Mouse (Mus musculus): ENCODE measurements around the gene Rbfox1. TPM values are rescaled to one million over a fixed set of nuclear protein-coding genes. Genes with fewer than 3 reads are reported as not detected.

The Rbfox1 gene
- total RNA-seq, 2 experiments from 2014 or later = not detected

GRCm38 (mm10) chr16:5974172-5974571 is 89.0 kb downstream of the Rbfox1 start:
- no peak for ATAC-seq (replicated peaks; ENCODE audit: poor library complexity, severe bottlenecking)

- no peak for ATAC-seq (replicated peaks; ENCODE audit: poor library complexity, severe bottlenecking)
Measured at GRCm38 (mm10) chr16:5992045-5993011, 107.2 kb downstream of the Rbfox1 start.

- ATAC-seq (replicated peaks; ENCODE audit: poor library complexity, severe bottlenecking) = no peak
Measured at GRCm38 (mm10) chr16:5997136-5997535, 112.0 kb downstream of the Rbfox1 start.

- no peak for ATAC-seq (replicated peaks; ENCODE audit: poor library complexity, severe bottlenecking)
Measured at GRCm38 (mm10) chr16:5997651-5998050, 112.5 kb downstream of the Rbfox1 start.

GRCm38 (mm10) chr16:6000016-6000415 is 114.9 kb downstream of the Rbfox1 start:
- no peak for ATAC-seq (replicated peaks; ENCODE audit: poor library complexity, severe bottlenecking)

- no peak for ATAC-seq (replicated peaks; ENCODE audit: poor library complexity, severe bottlenecking)
Measured at GRCm38 (mm10) chr16:6006996-6007395, 121.8 kb downstream of the Rbfox1 start.

GRCm38 (mm10) chr16:6012853-6013252 is 127.7 kb downstream of the Rbfox1 start:
- no peak for ATAC-seq (replicated peaks; ENCODE audit: poor library complexity, severe bottlenecking)

- no peak; the same call in 1 of the 2 replicates for ATAC-seq (replicated peaks; ENCODE audit: poor library complexity, severe bottlenecking)
Measured at GRCm38 (mm10) chr16:6018639-6019038, 133.5 kb downstream of the Rbfox1 start.

- ATAC-seq (replicated peaks; ENCODE audit: poor library complexity, severe bottlenecking) = no peak
Measured at GRCm38 (mm10) chr16:6019361-6019760, 134.2 kb downstream of the Rbfox1 start.

- no peak for ATAC-seq (replicated peaks; ENCODE audit: poor library complexity, severe bottlenecking)
Measured at GRCm38 (mm10) chr16:6031280-6031679, 146.1 kb downstream of the Rbfox1 start.

GRCm38 (mm10) chr16:6032563-6032962 is 147.4 kb downstream of the Rbfox1 start:
- no peak for ATAC-seq (replicated peaks; ENCODE audit: poor library complexity, severe bottlenecking)

- ATAC-seq (replicated peaks; ENCODE audit: poor library complexity, severe bottlenecking) = no peak
Measured at GRCm38 (mm10) chr16:6034876-6035275, 149.7 kb downstream of the Rbfox1 start.

- ATAC-seq (replicated peaks; ENCODE audit: poor library complexity, severe bottlenecking) = no peak
Measured at GRCm38 (mm10) chr16:6037009-6037408, 151.9 kb downstream of the Rbfox1 start.

- ATAC-seq (replicated peaks; ENCODE audit: poor library complexity, severe bottlenecking) = no peak
Measured at GRCm38 (mm10) chr16:6042766-6043165, 157.6 kb downstream of the Rbfox1 start.

- ATAC-seq (replicated peaks; ENCODE audit: poor library complexity, severe bottlenecking) = no peak
Measured at GRCm38 (mm10) chr16:6048601-6049000, 163.4 kb downstream of the Rbfox1 start.

GRCm38 (mm10) chr16:6062495-6062894 is 177.3 kb downstream of the Rbfox1 start:
- ATAC-seq (replicated peaks; ENCODE audit: poor library complexity, severe bottlenecking) = no peak

GRCm38 (mm10) chr16:6065481-6065880 is 180.3 kb downstream of the Rbfox1 start:
- ATAC-seq (replicated peaks; ENCODE audit: poor library complexity, severe bottlenecking) = no peak

- no peak for ATAC-seq (replicated peaks; ENCODE audit: poor library complexity, severe bottlenecking)
Measured at GRCm38 (mm10) chr16:6075442-6076050, 190.4 kb downstream of the Rbfox1 start.

- ATAC-seq (replicated peaks; ENCODE audit: poor library complexity, severe bottlenecking) = no peak
Measured at GRCm38 (mm10) chr16:6079017-6079416, 193.9 kb downstream of the Rbfox1 start.

GRCm38 (mm10) chr16:6084701-6085365 is 199.7 kb downstream of the Rbfox1 start:
- no peak for ATAC-seq (replicated peaks; ENCODE audit: poor library complexity, severe bottlenecking)

- no peak for ATAC-seq (replicated peaks; ENCODE audit: poor library complexity, severe bottlenecking)
Measured at GRCm38 (mm10) chr16:6086200-6086599, 201.0 kb downstream of the Rbfox1 start.
